Mouse (Mus musculus) E14TG2a.4 (cell line): ENCODE results near the gene Nedd9.

ENCODE experiments used
- CTCF ChIP-seq: conservative IDR thresholded peaks from 2 replicates; pipeline ENCODE4 v1.5.1; 2014; ENCODE audit warnings: low read length
- NANOG ChIP-seq: IDR thresholded peaks from 2 replicates; pipeline ENCODE4 v1.6.1; 2014; ENCODE audit warnings: borderline replicate concordance, low read length, mixed read lengths
- POU5F1 ChIP-seq: IDR thresholded peaks from 2 replicates; pipeline ENCODE4 v1.6.1; 2014; ENCODE audit warnings: low read length, borderline replicate concordance

- no peak for TF ChIP-seq CTCF
- TF ChIP-seq NANOG = no peak
- TF ChIP-seq POU5F1 = no peak
Observed at GRCm38 (mm10) chr13:41483966-41484365, 3.2 kb downstream of the Nedd9 start.
